Mouse (Mus musculus): Measurements from ENCODE around the gene Lamb1.

GRCm38 (mm10) chr12:31369656-31370055 lies 104.6 kb downstream of the Lamb1 start:
- TF ChIP-seq CTCF (IDR thresholded peaks at IDR 0.05; ENCODE audit: low read depth, low read length) (no peak), POLR2A (IDR thresholded peaks at IDR 0.05; ENCODE audit: insufficient read depth, low read length) (no peak)
